Mouse (Mus musculus): Measurements from ENCODE around the gene Tex26. TPM values are rescaled to one million over a fixed set of nuclear protein-coding genes. Genes with fewer than 3 reads are reported as not detected.

Tex26 gene
- total and polyA plus RNA-seq, 2 experiments: not detected

GRCm38 (mm10) chr5:149508094-149509029 is 68.9 kb downstream of the Tex26 start:
- TF ChIP-seq POLR2A (IDR thresholded peaks at IDR 0.05; ENCODE audit: extremely low read depth, insufficient read depth, low read length) (no peak), CTCF (IDR thresholded peaks at IDR 0.05; ENCODE audit: low read depth, low read length) (no peak)

DNA sequence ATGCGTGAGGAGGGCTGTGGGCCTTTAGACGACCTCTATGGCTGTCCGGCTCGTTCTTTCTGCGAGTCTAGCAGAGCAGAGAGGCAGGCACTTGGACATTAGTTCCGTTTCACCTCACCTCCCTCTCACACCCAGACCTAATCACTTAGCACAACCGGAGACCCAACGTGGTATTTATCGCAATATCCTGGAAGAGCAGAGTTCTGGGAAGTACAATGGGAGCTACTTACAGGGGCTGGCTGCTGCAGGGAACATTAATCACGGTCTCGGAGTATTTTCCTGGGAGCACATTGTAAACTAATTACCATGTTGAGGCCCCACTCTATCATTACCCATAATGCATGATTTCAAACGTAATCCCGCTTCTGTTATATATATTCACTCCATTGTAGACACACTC is 70.9 kb downstream of the Tex26 start:
- Histone ChIP-seq H3K79me2 (ENCODE audit: control insufficient read depth, insufficient read depth, low read length) (no peaks in the 10 kb centered on the region), H3K27me3 (ENCODE audit: control insufficient read depth, insufficient read depth, low read length) (no peaks in the 10 kb centered on the region; the same call in 1 of the 2 replicates), H3K4me1 (ENCODE audit: control insufficient read depth, insufficient read depth, low read length) (no peaks in the 10 kb centered on the region; the same call in 1 of the 2 replicates), H3K9ac (ENCODE audit: low read depth, low read length) (no peak overlapping the region), H3K36me3 (ENCODE audit: control insufficient read depth, insufficient read depth, low read length) (no peaks in the 10 kb centered on the region), H3K27ac (replicated peaks; ENCODE audit: insufficient read depth, low read depth, low read length) (no peak overlapping the region), H3K4me3 (ENCODE audit: insufficient read depth, low read depth, low read length) (no peak overlapping the region)
- DNase-seq (ENCODE audit: extremely low read depth, low read depth, low spot score): no peak
- no peak for TF ChIP-seq POLR2A (IDR thresholded peaks at IDR 0.05; ENCODE audit: extremely low read depth, insufficient read depth, low read length)
- WGBS: 87% methylated on average over 13 of the region's 13 CpGs

More at GRCm38 (mm10) chr5:149508094-149509029, 68.9 kb downstream of the Tex26 start:
- H3K27me3 ChIP-seq (ENCODE audit: control insufficient read depth, insufficient read depth, low read length): no peaks in the 10 kb centered on the region
- H3K9ac ChIP-seq (ENCODE audit: low read depth, low read length): no peak overlapping the region
- no peaks in the 10 kb centered on the region for H3K79me2 ChIP-seq (ENCODE audit: control insufficient read depth, insufficient read depth, low read length)
- H3K36me3 ChIP-seq (ENCODE audit: control insufficient read depth, insufficient read depth, low read length): no peaks in the 10 kb centered on the region
- no peak overlapping the region for H3K27ac ChIP-seq (replicated peaks; ENCODE audit: insufficient read depth, low read depth, low read length)
- no peaks in the 10 kb centered on the region for H3K4me1 ChIP-seq (ENCODE audit: control insufficient read depth, insufficient read depth, low read length)
- no peak overlapping the region for H3K4me3 ChIP-seq (ENCODE audit: insufficient read depth, low read depth, low read length)
- 78% methylated on average over 20 of the region's 20 CpGs for WGBS
- no peak for DNase-seq (ENCODE audit: extremely low read depth, low read depth, low spot score)

DNA sequence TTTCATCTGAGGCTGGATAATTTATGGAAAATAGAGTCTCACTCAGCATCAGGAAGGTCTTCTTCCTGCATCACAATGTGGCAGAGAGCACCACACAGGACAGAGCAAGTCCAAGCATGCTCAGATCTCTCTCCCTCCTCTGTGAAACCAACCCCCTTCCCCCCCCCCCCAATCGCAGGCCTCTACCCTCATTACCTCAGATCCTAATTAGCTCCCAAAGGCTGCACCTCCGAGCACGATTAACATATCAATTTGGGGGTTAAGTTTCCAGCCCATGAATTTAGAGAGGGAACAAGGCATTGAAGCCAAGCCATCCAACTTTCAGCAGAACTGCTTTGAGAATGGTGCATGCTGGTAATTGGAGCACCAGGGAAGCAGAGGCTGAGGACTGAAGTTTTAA is 73.2 kb downstream of the Tex26 start:
- no peak for DNase-seq (ENCODE audit: extremely low read depth, low read depth, low spot score)
- no peak overlapping the region for H3K4me3 ChIP-seq (ENCODE audit: insufficient read depth, low read depth, low read length)
- no peaks in the 10 kb centered on the region; the same call in 1 of the 2 replicates for H3K27me3 ChIP-seq (ENCODE audit: control insufficient read depth, insufficient read depth, low read length)
- WGBS: 73% methylated on average over 3 of the region's 3 CpGs
- no peak for TF ChIP-seq POLR2A (IDR thresholded peaks at IDR 0.05; ENCODE audit: extremely low read depth, insufficient read depth, low read length)
- TF ChIP-seq CTCF (IDR thresholded peaks at IDR 0.05; ENCODE audit: low read depth, low read length): no peak
- no peak overlapping the region for H3K27ac ChIP-seq (replicated peaks; ENCODE audit: insufficient read depth, low read depth, low read length)
- no peaks in the 10 kb centered on the region for H3K36me3 ChIP-seq (ENCODE audit: control insufficient read depth, insufficient read depth, low read length)
- no peaks in the 10 kb centered on the region; the same call in 1 of the 2 replicates for H3K4me1 ChIP-seq (ENCODE audit: control insufficient read depth, insufficient read depth, low read length)
- H3K9ac ChIP-seq (ENCODE audit: low read depth, low read length): no peak overlapping the region
- H3K79me2 ChIP-seq (ENCODE audit: control insufficient read depth, insufficient read depth, low read length): no peaks in the 10 kb centered on the region

- TF ChIP-seq CTCF (IDR thresholded peaks at IDR 0.05; ENCODE audit: low read depth, low read length) (no peak), POLR2A (IDR thresholded peaks at IDR 0.05; ENCODE audit: extremely low read depth, insufficient read depth, low read length) (no peak)
- Histone ChIP-seq H3K4me3 (ENCODE audit: insufficient read depth, low read depth, low read length) (no peak overlapping the region), H3K27me3 (ENCODE audit: control insufficient read depth, insufficient read depth, low read length) (no peaks in the 10 kb centered on the region; the same call in 1 of the 2 replicates), H3K9ac (ENCODE audit: low read depth, low read length) (no peak overlapping the region), H3K27ac (replicated peaks; ENCODE audit: insufficient read depth, low read depth, low read length) (no peak overlapping the region), H3K36me3 (ENCODE audit: control insufficient read depth, insufficient read depth, low read length) (no peaks in the 10 kb centered on the region), H3K4me1 (ENCODE audit: control insufficient read depth, insufficient read depth, low read length) (no peaks in the 10 kb centered on the region; the same call in 1 of the 2 replicates), H3K79me2 (ENCODE audit: control insufficient read depth, insufficient read depth, low read length) (no peaks in the 10 kb centered on the region)
- no peak for DNase-seq (ENCODE audit: extremely low read depth, low read depth, low spot score)
- 67% methylated on average over 9 of the region's 9 CpGs for WGBS
Measured at GRCm38 (mm10) chr5:149513438-149514086, 74.1 kb downstream of the Tex26 start.

DNA sequence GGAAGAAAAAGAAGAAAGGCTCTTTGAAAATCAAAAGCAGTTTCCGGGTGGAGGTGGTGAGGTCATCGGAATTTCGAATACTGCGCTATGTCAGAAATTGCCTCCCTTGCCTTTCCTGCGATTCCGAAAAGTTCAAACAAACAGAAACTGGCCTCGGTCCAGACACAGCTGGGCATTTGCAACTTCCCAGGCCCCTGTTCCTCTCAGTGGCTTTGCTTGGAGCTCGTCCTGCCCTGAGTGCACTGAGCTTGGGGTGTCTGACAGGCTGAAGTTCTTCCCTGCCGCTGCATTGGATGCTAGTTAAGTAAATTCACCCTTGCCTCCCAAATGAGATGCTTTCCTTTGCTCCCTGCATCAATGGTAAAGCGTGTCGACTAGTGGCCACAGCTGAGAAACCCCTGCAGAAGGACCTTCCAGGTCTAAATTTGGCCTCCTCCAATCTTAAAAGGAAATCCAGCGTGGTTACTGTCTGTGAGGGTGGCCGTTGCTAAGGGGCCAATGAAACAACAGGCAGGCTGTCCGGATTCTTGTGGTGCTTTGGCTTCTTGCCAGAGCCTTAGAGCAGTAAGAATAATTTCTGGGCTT is 74.7 kb downstream of the Tex26 start:
- no peak overlapping the region for H3K9ac ChIP-seq (ENCODE audit: low read depth, low read length)
- no peaks in the 10 kb centered on the region; the same call in 1 of the 2 replicates for H3K27me3 ChIP-seq (ENCODE audit: control insufficient read depth, insufficient read depth, low read length)
- no peaks in the 10 kb centered on the region; the same call in 1 of the 2 replicates for H3K4me1 ChIP-seq (ENCODE audit: control insufficient read depth, insufficient read depth, low read length)
- WGBS: 39% methylated on average over 14 of the region's 14 CpGs
- TF ChIP-seq POLR2A (IDR thresholded peaks at IDR 0.05; ENCODE audit: extremely low read depth, insufficient read depth, low read length): no peak
- no peak for TF ChIP-seq CTCF (IDR thresholded peaks at IDR 0.05; ENCODE audit: low read depth, low read length)
- H3K36me3 ChIP-seq (ENCODE audit: control insufficient read depth, insufficient read depth, low read length): no peaks in the 10 kb centered on the region
- H3K27ac ChIP-seq (replicated peaks; ENCODE audit: insufficient read depth, low read depth, low read length): no peak overlapping the region
- no peak overlapping the region for H3K4me3 ChIP-seq (ENCODE audit: insufficient read depth, low read depth, low read length)
- DNase-seq (ENCODE audit: extremely low read depth, low read depth, low spot score): no peak
- no peaks in the 10 kb centered on the region for H3K79me2 ChIP-seq (ENCODE audit: control insufficient read depth, insufficient read depth, low read length)
